Mouse (Mus musculus): ENCODE results near the gene Gm11084.
A peak's percentile ranks its signal among the peaks of the same experiment; 100 is the strongest.

DNA sequence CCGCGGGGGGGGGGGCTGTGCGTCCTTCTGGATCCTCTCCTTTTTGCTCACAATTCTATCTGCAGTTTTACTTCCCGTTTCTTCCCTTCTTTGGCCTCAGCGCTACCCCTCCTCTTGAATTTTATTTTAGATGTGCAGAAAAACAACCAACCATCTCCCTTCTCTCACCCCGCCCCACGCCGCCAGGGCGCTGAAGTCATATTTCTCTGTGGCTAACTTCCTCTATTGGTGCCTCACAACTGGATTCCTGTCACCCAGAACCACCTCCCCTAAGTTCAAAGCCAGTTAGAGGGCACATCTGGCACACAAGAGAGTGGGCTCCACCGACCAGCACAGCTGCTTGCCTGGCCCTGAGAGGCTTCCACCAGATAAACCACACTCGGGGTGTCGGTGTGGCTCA lies 16.5 kb upstream of the Gm11084 start:
- peak; percentile 28; the same call in 1 of the 2 replicates for TF ChIP-seq CTCF (IDR thresholded peaks at IDR 0.05; ENCODE audit: low read depth)
- TF ChIP-seq EP300 (IDR thresholded peaks at IDR 0.05; ENCODE audit: low read depth) = no peak
